ENCODE assay signal across 11 mouse cellular contexts in the genomic region with DNA sequence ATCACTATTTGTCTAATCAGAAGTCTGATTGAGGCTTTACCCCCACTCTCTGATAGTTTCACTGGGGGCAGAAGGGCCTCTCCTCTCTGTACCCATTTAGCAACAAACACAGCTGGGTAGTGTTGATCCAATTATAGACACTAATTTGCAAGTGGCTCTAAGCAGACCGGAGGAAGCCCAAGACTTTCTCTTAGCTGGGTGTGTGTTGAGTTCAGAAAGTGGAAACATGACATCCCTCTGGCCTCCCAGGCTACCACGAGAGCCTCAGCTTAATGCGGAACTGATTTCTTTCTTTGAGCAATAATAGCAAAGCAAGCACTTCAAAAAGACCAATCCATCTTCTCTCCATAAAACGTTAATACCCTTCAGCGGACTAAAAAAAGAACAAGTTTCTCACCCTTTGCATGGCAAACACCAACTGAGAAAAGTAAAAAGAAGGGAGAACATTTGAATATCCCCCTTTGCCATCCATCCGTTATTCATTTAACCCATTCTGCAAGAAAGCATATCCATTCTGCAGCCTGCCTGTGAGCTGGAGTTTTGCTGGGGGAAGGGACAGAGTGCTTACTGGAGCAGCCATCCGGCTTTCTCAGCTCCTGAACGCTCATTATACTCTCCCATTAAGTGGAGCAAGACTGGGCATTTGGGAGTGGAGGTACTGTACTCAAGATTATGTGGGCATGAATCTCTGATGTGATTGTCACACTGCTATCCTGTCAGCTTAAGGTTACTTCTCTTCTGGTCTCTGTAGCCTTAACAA.
DNase-seq lines count a peak whose midpoint lies in the region; ATAC-seq and TF ChIP-seq lines count a peak whose summit lies in the region.
"Had no signal": no experiment of that assay in that cellular context is flagged by ENCODE, and none has a peak within 500 bp of the region (broad histone marks: within the 10 kb centered on the region; RNA-seq: fewer than 3 reads in every experiment).

No protein-coding gene starts in this region.

- H3K4me3 ChIP-seq in kidney, postnatal 0 days (replicated peaks; ENCODE audit: low read depth, low read length) = no peak overlapping the region
- no peak overlapping the region for H3K4me3 ChIP-seq in forebrain, embryonic 14.5 days (ENCODE audit: low read depth, low read length)
- H3K4me3 ChIP-seq in midbrain, embryonic 10.5 days = 0 out of 2 replicates have a peak overlapping the region, but pooled peaks have one; percentile 22
- H3K4me3 ChIP-seq: embryonic facial prominence, embryonic 15.5 days; limb, embryonic 13.5 days had no signal

- H3K9ac ChIP-seq in kidney, postnatal 0 days (ENCODE audit: low read depth, low read length) = no peak overlapping the region
- no peak overlapping the region for H3K9ac ChIP-seq in forebrain, embryonic 14.5 days (ENCODE audit: low read length)
- H3K9ac ChIP-seq: embryonic facial prominence, embryonic 15.5 days; limb, embryonic 13.5 days had no signal

- H3K4me1 ChIP-seq in kidney, postnatal 0 days (replicated peaks; ENCODE audit: insufficient read depth, low read length) = no peaks in the 10 kb centered on the region
- H3K4me1 ChIP-seq in forebrain, embryonic 14.5 days (ENCODE audit: control insufficient read depth, insufficient read depth, low read length) = peaks cover 10% of the 10 kb centered on the region; the same call in 1 of the 2 replicates
- peaks cover 71% of the 10 kb centered on the region for H3K4me1 ChIP-seq in midbrain, embryonic 10.5 days
- H3K4me1 ChIP-seq: limb, embryonic 13.5 days had no signal

- H3K4me2 ChIP-seq in kidney, postnatal 0 days (ENCODE audit: low read length) = no peak overlapping the region
- no peak overlapping the region for H3K4me2 ChIP-seq in forebrain, embryonic 14.5 days (ENCODE audit: low read length)
- H3K4me2 ChIP-seq: embryonic facial prominence, embryonic 15.5 days; limb, embryonic 13.5 days had no signal

- ATAC-seq in kidney, postnatal 0 days (replicated peaks; ENCODE audit: low FRiP score, low read depth) = no peak
- ATAC-seq in forebrain, embryonic 14.5 days = peak; percentile 38; the same call in 1 of the 2 replicates
- ATAC-seq: lung, postnatal 0 days had no signal

- DNase-seq in kidney, postnatal 0 days (ENCODE audit: low spot score) = peak; percentile 11
- DNase-seq in kidney, postnatal 10 days = no peak
- DNase-seq in forebrain, embryonic 14.5 days (ENCODE audit: low spot score) = peak; percentile 43
- DNase-seq in midbrain, embryonic 10.5 days (ENCODE audit: low spot score) = peak; percentile 48
- peak; percentile 28 for DNase-seq in retina, embryonic 14.5 days (ENCODE audit: low spot score)
- DNase-seq in yolk sac, embryonic 10.5 days (ENCODE audit: low spot score) = no peak
- DNase-seq in urinary bladder, adult 2 months (ENCODE audit: low spot score) = no peak
- no peak for DNase-seq in left cerebral cortex, adult 8-10 months (ENCODE audit: low spot score in 2 of 2)

- no peak for TF ChIP-seq CTCF in kidney, postnatal 0 days (IDR thresholded peaks at IDR 0.05; ENCODE audit: low read depth)

- H3K27me3 ChIP-seq in kidney, postnatal 0 days (ENCODE audit: insufficient read depth, low read length) = no peaks in the 10 kb centered on the region
- no peaks in the 10 kb centered on the region for H3K27me3 ChIP-seq in forebrain, embryonic 14.5 days (replicated peaks; ENCODE audit: control insufficient read depth, insufficient read depth, low read length)
- peaks cover 81% of the 10 kb centered on the region for H3K27me3 ChIP-seq in midbrain, embryonic 10.5 days (ENCODE audit: low read depth, poor library complexity, severe bottlenecking)
- H3K27me3 ChIP-seq: embryonic facial prominence, embryonic 15.5 days; limb, embryonic 13.5 days had no signal

- H3K9me3 ChIP-seq in kidney, postnatal 0 days (replicated peaks; ENCODE audit: low read length) = no peaks in the 10 kb centered on the region
- H3K9me3 ChIP-seq in forebrain, embryonic 14.5 days (replicated peaks; ENCODE audit: control insufficient read depth, low read length) = no peaks in the 10 kb centered on the region
- H3K9me3 ChIP-seq in midbrain, embryonic 10.5 days (replicated peaks) = no peaks in the 10 kb centered on the region
- H3K9me3 ChIP-seq: embryonic facial prominence, embryonic 15.5 days; limb, embryonic 13.5 days had no signal

- no peak overlapping the region for H3K27ac ChIP-seq in kidney, postnatal 0 days
- no peak overlapping the region for H3K27ac ChIP-seq in forebrain, embryonic 14.5 days (ENCODE audit: low read depth, low read length)
- H3K27ac ChIP-seq in midbrain, embryonic 10.5 days (replicated peaks) = peak overlapping the region; percentile 49
- H3K27ac ChIP-seq: embryonic facial prominence, embryonic 15.5 days; limb, embryonic 13.5 days had no signal

- 13% methylated on average over 8 of the region's 8 CpGs for WGBS in kidney, postnatal 0 days
- 3% methylated on average over 8 of the region's 8 CpGs for WGBS in forebrain, embryonic 14.5 days
- 9% methylated on average over 8 of the region's 8 CpGs for WGBS in midbrain, embryonic 10.5 days

- H3K36me3 ChIP-seq in kidney, postnatal 0 days (ENCODE audit: insufficient read depth, low read length) = no peaks in the 10 kb centered on the region
- no peaks in the 10 kb centered on the region for H3K36me3 ChIP-seq in forebrain, embryonic 14.5 days (ENCODE audit: control insufficient read depth, insufficient read depth, low read length)
- H3K36me3 ChIP-seq in midbrain, embryonic 10.5 days = no peaks in the 10 kb centered on the region
- H3K36me3 ChIP-seq: embryonic facial prominence, embryonic 15.5 days; limb, embryonic 13.5 days had no signal

Comparison
In these comparisons a context has a peak if more than half of its experiments do, and no peak if none do; other contexts are left out.
1. DNase-seq: peak in kidney, postnatal 0 days (single experiment), forebrain, embryonic 14.5 days (single experiment), midbrain, embryonic 10.5 days (single experiment) and retina, embryonic 14.5 days (single experiment); none in kidney, postnatal 10 days (single experiment), yolk sac, embryonic 10.5 days (single experiment), urinary bladder, adult 2 months (single experiment) and left cerebral cortex, adult 8-10 months (0 of 2).